Mouse (Mus musculus): ENCODE data around the gene Dpp8.

The Dpp8 gene

DNA sequence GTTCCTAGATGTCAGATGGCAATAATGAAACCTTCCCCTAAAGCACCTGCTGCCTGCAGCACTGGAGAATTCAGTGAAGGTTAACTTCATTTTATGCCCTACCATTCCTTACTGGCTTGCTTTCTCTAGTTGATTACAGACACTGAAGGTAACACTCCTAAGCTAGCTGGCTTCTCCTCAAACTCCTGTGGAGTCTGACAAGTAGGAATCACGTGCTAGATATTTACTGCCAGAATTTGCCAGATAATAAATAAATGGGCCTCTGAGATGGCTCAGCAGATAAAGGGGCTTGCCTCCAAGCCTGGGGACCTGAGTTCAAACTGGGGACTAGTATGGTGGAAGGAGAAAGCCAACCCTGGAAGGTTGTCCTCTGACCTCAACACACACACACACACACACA, 54.6 kb downstream of the Dpp8 start:
- no peak for DNase-seq (ENCODE audit: low read depth, low spot score)

DNA sequence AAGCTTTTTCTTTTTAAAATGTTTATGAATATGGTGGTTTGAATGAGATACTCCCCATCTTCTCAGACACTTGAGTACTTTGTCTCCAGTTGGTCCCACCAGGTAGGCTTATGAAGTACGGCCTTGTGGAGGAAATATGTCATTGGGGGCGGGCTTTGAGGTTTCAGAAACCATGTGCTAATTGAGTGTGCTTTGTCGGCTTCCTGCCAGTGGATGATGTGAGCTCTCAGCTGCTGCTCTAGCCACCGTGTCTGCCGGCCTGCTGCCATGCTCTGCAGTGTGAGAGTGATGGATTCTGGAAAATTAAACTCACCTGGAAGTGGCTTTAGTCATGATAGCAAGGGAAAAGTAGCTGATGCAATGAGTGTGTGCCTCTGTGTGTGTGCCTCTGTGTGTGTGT, 55.3 kb downstream of the Dpp8 start:
- DNase-seq (ENCODE audit: low read depth, low spot score), result no peak

DNA sequence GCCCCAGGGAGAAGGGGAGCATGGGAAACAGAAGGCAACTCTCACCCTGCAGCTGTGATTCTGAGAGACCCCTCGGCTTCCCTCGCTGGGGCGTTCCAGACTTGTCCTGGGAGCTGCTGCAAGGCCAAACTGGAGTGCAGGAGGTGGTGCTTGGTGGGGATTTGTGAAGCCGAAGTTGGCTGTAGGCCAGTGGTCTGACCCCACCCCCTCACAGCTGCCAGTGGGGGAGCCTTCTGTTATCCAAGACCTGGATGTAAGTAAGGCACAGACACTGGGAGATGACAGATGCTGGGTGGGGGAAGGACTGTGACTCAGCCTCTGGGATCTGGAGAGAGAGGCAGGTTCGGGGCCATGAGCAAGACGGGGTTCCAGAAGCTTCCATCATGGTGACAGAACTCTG, 62.0 kb downstream of the Dpp8 start:
- no peak for DNase-seq (ENCODE audit: low read depth, low spot score)

DNA sequence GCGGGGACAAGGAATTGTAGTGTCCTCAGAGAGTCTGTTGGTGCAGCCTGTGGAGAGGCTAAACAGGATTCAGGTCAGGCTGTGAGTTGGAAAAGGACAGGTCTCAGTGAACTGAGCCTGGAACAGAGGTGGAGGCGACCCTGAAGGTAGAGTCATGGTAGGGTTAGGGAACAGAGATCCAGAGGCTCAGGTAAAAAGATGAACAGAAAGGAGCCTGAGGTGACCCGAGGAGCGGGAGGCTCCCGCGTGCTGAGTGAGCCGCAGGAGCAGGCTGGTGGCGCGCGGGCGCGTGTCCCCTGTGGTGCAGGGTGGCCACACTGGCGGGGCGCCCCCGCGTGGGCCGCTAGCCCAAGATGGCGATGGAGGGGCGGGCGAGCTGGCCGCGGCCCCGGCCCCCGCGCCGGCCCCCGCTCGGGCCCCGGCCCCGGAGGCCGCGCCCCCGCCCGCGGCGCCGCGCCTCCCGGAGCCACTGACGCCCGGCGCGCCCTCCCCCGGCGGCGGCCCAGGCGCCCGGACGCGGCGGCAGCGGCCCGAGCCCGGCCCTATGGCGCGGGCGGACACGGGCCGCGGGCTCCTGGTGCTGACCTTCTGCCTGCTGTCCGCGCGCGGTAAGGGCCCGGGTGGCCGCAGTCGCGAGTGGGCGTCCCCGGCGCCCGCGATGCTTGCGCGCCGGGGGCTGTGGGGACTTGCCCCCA, 68.9 kb downstream of the Dpp8 start, which contains the start of gene Igdcc4:
Gene Igdcc4, plus strand, starts transcription at position 496 of the 695 bp plus-strand sequence.
- DNase-seq (ENCODE audit: low read depth, low spot score), result no peak

DNA sequence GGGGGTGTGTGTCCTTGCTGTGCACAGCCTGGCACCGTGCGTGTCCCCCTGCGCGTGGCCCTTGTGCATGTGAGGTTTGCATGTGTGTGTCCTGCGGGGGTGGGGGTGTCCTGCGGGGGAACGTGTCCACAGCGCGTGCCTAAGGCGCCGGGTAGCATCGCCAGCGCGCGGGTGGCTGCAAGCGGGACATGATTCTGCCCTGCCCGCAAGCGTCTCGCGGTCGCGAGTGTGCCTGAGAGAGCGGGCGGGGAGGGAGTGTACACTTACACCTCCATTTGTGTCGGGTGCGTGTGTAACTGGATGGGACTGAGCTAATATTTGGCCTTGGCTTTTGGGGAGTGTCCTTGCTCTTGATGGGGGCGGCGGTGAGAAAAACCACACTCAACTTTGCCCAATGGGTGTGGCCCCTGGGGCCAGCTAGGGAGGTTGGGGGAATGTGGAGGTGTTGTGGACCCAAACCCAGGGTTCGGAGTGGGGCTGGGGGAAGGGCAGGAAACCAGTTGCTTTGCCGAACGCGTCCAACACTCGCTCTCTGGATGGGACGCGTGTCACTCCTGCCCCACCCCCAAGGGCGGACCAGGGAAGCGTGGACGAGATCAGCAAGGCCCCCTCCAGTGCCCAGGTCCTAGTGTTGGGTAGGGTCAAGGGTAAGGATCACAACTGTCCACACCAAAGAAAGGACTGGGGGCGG, 69.6 kb downstream of the Dpp8 start:
- no peak for DNase-seq (ENCODE audit: low read depth, low spot score)

DNA sequence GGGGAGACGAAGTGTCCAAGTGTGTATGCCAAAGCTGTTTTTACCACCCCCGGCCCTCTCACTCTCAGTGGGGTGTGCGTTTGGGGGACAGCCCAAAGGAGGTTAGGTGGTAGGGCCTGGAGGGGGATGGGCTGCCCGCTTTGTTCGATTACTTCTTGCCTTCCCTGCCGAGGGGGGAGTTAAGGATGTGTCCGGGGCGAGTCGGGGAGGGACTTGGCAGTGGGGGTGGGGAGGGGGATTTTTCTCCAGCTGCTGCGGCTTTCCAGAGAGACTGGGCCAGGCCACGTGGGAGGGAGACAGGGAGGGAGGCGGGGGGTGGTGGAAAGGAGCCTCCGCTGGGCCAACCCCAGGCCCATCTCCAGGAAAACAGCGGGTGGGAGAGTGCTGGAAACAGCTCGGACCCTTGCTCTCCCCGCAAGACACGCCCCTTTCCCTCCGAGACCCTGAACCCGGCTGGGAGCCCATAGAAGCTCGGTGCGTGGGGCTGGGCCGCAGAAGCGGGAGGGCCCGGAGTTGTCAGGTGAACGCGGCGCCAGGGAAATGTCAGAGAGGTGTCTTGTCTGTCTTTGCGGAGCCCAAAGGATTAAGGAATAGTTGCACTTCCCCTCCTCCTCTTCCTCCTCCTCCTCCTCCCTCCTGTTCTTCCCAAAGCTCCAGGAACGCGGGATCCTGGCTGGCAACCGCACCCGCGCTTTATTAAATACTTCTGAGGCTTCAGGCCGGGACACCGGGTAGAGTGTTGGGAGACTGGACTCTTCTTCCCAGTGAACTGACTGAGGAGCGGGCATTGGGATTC, 70.4 kb downstream of the Dpp8 start:
- peak; percentile 71 for DNase-seq (ENCODE audit: low read depth, low spot score)

DNA sequence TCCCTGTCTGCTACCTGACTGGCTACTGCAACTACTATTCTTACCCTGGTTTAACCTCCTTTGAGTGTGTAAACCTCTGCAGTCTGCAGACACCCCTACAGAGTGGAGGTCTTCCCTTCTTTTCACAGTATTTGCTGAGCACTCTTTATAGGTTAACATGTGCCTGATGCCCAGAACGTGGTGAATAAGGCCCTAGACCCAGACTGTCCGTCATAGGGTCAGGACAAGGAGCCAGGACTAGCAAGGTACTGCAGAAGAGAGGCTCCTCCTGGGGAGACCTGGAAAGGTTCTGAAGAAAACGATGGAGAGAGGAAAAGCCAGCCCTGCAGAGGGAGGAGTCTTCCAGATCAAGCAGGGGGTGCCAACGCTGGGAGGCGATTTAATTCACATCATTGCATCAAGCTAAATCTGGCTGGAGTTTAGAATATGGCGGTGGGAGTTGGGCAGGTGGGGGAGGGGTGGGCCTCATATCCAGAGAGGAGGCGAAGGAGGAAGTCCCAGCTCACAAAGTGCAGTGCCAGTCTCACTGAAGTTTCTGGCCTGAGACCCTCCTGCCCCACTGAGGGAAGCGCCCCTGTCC, 71.0 kb downstream of the Dpp8 start:
- DNase-seq (ENCODE audit: low read depth, low spot score), result no peak

DNA sequence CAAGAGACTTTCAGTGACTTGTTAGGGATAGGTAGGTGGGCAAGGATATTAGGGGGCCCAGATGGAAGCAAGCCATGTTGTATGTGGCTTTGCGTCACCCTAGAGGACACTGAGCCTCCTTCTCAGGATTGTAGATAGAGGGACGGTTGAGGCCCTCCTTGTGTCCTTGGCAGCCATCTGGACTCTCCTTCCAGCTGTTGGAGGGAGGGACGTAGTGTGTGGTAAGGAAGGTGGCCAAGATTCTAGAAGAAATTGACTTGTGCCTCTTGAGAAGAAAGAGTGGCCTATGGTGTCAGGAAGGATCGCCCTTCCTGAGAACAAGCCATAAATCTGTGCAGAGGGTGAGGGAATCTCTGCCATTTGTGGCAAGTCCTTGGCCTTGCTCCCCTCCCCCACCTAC, 74.6 kb downstream of the Dpp8 start:
- DNase-seq (ENCODE audit: low read depth, low spot score), result no peak

DNA sequence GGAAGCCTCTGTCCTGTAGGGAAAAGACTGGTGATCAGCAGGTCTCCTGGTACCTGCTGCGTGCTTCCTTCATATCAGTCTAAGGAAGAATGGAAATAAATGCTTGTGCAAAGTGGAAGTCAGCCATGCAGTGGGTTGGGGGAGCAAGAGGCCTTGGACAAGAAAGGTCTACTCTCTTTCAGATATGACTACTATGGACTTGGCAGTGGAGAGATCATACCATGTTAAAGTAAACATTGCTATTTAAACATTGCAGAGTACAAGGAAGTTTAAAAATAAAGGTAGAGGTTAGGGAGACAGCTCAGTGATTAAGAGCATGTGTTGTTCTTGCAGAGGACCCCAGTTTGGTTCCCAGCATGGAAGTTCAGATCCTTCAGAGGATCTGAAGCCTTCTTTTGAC, 75.7 kb downstream of the Dpp8 start:
- DNase-seq (ENCODE audit: low read depth, low spot score), result no peak

DNA sequence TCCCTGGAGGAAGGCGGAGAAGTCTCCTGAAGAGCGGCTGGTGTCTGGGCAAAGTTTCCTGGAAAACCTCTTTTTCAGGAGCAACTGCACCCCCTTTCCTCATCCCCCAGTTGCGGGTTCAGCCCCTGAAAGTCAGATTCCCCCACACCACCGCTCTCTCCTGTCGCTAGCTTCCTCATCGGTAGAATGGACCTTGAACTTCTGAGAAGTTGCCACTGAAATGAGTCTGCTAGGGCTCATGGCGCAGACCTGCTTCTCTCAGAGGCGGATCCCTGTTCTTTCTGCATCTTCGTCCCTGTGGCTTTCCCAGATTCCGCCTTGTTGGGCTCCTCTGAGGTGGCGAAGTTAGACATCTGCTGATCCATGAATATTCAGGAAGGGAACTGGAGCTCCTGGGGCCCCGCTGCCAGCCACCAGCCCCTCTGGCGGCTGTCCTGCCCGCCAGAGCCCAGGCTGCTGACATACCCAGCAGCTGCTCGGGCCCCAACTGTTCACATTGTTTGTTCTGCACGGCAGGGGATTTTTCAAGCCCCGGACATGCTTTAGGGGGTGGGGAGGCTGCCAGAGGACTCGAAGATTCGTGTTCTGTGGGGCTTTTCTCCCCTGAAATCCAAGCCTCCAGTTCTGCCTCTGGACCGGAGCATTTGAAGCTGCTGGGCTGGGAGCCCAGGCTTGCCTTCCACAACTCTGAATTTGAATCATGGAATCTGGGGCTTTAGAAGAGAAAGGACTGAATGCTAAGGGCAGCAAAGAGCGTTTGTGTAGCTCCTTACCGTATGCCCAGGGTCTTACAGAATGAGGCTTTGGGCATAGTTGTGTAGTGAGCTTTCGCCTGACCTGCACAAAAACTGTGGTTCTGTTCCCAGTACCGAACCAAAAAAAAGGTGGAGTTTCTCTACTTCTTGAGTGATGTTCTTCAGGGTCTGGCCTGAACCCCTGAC, 77.2 kb downstream of the Dpp8 start:
- DNase-seq (ENCODE audit: low read depth, low spot score), result no peak

DNA sequence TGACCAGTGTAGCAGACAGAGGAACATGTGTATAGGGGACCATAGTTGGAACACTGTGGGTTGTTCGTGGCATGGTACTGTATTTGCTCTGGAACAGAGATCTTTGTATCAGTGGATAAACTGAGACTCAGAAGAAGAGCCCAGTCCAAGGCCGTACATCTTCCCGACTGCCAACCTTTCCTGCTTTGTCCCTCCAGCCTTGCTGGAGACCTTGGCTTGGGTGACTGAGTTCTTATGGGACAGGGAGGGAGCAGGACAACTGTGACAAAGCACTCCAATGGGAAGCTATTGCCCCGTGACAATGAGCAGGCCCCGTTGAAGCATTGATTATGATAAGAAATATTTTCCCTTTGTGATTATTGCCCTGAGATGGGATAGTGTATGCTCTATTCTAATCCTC, 79.5 kb downstream of the Dpp8 start:
- no peak for DNase-seq (ENCODE audit: low read depth, low spot score)

DNA sequence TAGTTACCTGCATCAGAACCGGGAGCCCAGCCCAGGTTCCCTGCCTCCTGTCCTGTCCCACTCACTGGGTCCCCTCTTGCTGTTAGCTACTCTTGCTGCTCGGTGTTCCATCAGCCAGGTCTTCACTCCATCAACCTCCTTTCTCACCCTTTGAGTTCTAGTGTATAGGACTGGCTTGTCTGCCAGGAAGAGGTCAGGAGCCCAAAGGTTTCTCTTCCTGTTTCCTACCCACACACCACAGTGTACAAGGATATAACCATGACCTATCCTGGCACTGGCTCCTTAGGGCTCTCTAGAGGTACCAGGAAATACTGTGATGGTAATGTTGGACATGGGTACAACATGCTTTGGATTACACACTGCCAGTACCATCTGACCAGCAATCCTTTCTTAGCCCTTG, 81.5 kb downstream of the Dpp8 start:
- DNase-seq (ENCODE audit: low read depth, low spot score), result no peak

DNA sequence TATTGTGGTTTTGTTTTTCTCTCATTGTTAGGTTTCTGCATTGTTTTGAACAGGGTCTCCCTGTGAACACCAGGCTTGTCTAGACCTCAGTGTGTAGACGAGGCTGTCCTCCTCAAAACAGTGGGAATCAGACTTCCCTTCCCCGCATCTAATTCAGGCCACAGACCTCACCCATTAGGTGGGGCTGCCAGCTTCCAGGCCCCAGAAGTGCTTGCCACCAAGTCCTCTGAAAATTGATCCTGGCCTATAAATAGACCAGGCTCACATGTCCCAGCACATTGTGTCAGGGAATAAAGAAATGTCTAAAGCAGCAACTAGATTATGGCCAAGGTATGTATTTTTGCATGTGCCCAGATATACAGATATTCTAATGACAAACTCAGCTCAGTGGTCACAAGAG, 83.7 kb downstream of the Dpp8 start:
- no peak for DNase-seq (ENCODE audit: low read depth, low spot score)

DNA sequence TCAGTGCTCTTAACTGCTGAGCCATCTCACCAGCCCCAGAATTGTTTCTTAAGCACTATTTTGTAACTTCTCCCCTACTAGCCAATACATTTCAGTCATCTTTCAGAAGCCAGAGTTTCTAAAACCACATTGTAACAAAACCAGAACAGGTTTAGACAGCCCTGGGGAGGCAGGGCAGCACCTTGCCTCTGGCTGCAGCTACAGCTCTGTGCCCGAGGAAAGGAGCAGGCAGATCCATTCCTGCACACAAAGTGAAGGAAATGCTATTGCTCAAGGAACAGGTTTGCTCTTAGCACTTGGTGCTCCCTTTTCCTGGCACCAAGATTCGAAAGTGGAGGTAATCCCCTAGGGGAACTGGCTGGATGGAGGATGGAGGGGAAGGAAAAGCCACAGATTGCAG, 85.3 kb downstream of the Dpp8 start:
- DNase-seq (ENCODE audit: low read depth, low spot score), result no peak

DNA sequence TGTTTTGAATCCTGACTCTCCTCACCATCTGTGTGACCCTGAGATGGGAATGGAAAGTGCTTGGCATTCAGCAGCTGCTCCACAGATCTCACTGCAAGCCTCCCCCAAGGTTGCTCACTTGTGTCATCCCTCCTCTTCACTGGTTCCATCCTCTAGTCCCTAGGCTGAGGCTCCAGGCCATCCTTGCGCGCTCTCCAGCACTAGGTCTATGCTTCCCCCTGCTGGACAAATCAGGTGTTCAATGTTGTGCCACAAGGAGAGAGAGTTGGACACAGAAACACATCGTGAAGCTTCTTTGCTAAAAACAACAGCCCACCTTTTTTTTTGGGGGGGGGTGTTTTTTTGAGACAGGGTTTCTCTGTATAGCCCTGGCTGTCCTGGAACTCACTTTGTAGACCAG, 88.7 kb downstream of the Dpp8 start:
- DNase-seq (ENCODE audit: low read depth, low spot score), result peak; percentile 68

DNA sequence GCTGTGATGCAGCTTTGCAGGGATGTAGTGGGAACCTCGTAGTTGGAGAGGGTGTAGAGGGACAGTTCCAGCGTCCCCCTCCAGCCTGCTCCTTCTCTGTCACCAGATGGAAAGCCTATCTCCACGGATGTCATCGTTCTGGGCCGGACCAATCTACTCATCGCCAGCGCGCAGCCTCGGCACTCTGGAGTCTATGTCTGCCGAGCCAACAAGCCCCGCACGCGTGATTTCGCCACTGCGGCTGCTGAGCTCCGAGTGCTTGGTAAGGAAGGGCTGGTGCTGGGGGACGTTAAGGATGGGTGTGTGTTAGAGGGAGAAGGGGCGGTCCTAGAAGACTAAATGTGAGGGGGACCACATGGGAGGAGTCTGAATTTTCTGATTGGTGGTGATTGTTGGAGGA, 90.3 kb downstream of the Dpp8 start:
- DNase-seq (ENCODE audit: low read depth, low spot score), result no peak

DNA sequence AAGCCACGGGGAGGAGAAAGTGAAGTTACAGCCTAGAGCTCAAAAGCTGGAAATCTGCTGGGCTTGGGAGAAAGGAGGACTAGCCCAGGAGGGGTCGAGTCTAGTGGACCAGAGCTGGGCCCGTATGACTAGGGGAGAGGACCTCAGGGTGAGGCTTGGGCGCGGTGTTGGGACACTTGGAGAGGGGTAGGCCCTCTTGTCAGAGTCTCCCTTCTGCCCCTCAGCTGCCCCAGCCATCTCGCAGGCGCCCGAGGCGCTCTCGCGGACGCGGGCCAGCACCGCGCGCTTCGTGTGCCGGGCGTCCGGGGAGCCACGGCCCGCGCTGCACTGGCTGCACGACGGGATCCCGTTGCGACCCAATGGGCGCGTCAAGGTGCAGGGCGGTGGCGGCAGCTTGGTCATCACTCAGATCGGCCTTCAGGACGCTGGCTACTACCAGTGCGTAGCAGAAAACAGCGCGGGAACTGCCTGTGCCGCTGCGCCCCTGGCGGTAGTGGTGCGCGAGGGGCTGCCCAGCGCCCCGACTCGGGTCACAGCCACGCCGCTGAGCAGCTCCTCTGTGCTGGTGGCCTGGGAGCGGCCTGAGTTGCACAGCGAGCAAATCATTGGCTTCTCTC, 91.4 kb downstream of the Dpp8 start:
- peak; percentile 71 for DNase-seq (ENCODE audit: low read depth, low spot score)

DNA sequence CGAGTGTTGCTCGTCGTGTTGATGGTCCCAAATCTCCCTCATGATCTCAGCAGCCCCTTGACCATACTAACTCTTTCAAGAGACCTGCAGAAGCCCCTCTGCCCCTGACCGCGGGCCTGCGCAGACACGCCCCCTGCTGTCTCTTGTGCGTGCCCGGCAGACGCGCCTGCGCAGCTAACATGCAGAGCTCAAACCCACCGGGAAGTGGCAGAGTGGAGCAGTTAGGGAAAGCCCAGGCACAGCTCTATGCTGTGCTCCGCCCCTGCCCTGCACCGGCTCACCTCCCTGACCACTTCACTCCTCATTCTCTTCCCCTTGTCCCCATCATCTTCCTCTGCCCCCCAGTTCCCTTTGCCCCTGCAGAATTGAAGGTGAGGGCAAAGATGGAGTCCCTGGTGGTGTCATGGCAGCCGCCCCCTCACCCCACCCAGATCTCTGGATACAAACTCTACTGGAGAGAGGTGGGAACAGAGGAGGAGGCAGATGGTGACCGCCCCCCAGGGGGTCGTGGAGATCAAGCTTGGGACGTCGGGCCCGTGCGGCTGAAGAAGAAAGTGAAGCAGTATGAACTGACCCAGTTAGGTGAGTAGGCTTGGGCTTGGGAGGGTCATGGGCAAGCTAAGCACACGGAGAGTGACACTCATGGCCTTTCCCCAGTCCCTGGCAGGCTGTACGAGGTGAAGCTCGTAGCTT, 96.1 kb downstream of the Dpp8 start:
- peak; percentile 75 for DNase-seq (ENCODE audit: low read depth, low spot score)

DNA sequence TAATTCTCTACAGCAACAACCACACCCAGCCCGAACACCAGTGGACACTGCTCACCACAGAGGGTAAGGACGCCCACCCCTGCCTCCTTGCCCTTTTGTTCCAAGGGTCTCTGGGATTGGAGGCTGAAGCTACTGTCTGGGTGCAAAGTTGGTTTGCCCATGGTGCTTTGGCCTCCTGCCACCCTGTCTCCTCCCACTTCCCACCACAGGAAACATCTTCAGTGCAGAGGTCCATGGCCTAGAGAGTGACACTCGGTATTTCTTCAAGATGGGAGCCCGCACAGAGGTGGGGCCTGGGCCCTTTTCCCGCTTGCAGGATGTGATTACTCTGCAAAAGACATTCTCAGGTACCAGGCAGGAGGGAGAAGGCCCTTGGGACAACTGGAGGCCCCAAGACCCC, 99.5 kb downstream of the Dpp8 start:
- DNase-seq (ENCODE audit: low read depth, low spot score), result no peak
